Mouse (Mus musculus) cerebellum, adult 11-12 months (tissue): ENCODE data around the gene Osbpl5.
"Not testable (repeated sequence)": the region's sequence is repeated elsewhere in the genome, so short reads cannot be mapped to it uniquely, and the experiment has no call there.

Experiments
- DNase-seq: peaks from one replicate; pipeline ENCODE4 v3.0.0; 2022

Gene Osbpl5

DNA sequence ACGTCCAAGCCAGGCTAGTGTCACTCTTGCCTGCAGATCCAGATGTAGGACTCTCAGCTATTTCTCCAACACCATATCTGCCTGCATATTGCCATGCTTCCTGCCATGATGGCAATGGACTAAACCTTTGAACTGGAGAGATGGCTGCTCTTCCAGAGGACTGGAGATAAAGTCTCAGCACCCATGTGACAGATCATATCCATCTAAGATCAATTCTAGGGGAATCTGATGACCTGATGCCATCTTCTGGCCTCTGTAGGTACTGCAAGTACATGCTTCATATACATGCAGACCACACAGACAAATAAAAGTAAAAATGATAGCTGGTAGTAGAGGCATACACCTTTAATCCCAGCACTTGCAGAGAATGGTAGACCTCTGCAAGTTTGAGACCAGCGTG, 60.6 kb downstream of the Osbpl5 start:
- no peak for DNase-seq

- no peak for DNase-seq
Observed at GRCm38 (mm10) chr7:143694550-143694949, 62.2 kb downstream of the Osbpl5 start.

DNA sequence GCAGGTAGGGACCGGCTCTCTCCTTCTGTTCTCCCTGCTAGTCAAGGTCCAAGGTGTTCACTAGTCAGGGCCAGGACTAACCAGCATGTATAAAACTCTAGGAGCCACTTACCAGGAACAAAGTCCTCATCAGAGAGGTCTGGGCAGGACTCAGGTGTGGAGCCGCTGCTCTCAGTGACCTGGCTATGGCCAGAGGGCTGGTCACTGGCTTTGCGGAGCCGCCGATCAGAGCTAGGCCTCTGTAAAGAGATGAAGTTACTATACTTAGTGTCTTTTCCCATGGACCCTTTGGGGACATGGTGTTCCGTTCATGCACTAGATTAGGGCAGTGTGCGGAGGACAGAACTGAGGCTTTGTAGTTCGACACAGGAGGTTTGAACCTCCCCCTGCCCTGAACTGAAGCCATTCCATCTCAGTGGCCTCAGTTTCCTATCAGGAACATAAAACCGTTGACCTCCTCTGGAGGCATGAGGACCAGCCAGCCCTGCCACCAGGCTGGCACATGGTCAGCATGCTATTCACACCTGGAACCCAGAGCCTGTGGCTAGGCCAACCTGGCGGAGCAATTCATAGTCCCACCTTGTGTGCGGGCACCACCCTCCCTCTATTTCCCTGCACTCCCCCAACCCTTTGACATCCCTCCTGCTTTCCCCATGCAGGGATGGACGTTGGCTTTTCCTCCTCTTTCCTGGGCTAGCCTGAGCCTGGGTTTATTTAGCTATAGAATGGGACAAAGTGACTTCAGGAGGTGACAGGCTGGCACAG, 63.9 kb downstream of the Osbpl5 start:
- no peak for DNase-seq

- DNase-seq: no peak
Observed at GRCm38 (mm10) chr7:143691909-143692308, 64.9 kb downstream of the Osbpl5 start.

GRCm38 (mm10) chr7:143691181-143691580, 65.6 kb downstream of the Osbpl5 start:
- DNase-seq: no peak

- DNase-seq: no peak
Observed at GRCm38 (mm10) chr7:143689946-143690345, 66.8 kb downstream of the Osbpl5 start.

- DNase-seq: no peak
Observed at GRCm38 (mm10) chr7:143689481-143689880, 67.3 kb downstream of the Osbpl5 start.

DNA sequence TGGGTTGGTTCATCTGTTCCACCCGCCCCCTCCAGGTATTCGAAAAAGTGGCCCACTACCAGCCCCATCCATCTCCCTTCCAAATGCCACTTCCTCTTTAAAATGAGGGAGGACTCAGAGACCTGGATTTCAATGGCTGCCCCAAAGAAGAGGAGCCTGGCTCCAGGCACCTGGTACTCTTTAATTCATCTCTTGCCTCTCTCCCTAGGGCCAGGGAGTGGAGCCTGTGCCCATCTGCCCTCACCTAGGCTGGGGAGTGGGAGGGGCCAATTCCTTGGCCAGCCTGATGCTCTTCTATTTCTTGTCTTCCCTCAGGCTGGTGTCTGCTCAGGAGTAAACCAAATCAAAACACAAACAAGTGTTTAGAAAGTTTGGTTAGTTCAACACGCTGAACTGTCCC, 70.1 kb downstream of the Osbpl5 start:
- DNase-seq: not testable (repeated sequence)

DNA sequence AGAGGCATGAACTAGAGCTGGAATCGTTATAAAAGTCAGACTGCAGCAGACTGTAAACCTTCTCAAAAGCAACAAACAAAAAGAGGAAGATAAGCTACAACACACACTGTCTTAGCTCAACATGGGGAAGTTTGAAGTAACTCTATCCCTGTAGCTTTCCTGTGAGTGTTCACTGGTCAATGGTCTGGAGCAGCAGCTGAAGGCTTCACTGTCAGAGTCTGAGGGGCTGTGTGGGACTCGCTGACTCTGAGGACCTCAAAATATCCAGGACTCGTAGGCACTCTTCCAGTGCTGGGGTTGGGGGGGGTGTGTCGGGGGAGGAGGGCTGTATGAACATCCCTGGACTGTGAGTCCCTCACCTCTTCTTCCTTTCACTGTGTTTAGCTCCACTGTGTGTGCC, 70.6 kb downstream of the Osbpl5 start:
- not testable (repeated sequence) for DNase-seq

GRCm38 (mm10) chr7:143685359-143686067, 71.3 kb downstream of the Osbpl5 start, which contains the start of gene Tnfrsf23:
Gene Tnfrsf23, minus strand, starts transcription at chr7:143685872.
- no peak for DNase-seq

DNA sequence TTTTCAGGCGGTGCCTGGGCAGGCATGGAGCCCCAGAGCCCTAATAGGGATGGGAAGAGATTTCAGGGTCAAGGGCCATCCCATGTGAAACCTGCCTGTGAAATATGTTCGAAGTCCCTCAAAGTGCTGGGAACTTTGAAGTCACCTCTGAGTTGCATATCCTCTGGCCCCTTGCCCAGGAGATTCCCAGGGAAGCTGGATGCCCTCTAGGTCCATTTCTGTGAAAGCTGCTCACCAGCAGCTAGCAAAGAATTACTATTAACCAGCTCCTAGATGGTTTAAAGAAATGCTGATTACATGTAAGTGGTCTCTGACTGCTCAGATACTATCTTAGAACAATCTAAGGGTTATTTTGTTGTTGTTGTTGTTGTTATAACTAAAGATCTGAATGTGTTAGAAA, 72.2 kb downstream of the Osbpl5 start:
- not testable (repeated sequence) for DNase-seq

- no peak for DNase-seq
Observed at GRCm38 (mm10) chr7:143681566-143681965, 75.2 kb downstream of the Osbpl5 start.

DNA sequence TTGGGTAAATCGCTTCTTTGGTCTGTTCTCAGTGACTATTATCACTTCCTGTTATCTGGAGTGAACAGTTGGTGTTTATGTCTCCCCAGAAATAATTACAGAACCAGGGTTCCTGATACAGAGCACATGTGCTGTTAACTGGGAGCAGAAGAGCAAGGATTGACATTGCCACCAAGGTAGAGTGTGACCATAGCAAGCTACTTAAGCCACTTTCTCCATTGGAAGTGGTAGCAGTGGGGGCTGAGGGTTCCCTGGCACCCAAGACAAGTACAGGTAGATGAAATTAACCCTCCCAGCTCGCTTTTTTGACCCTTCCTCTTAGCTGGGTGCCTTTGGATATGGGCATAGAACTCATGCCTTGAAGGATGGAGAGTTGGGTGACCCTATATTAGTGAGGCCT, 75.9 kb downstream of the Osbpl5 start:
- DNase-seq: not testable (repeated sequence)

DNA sequence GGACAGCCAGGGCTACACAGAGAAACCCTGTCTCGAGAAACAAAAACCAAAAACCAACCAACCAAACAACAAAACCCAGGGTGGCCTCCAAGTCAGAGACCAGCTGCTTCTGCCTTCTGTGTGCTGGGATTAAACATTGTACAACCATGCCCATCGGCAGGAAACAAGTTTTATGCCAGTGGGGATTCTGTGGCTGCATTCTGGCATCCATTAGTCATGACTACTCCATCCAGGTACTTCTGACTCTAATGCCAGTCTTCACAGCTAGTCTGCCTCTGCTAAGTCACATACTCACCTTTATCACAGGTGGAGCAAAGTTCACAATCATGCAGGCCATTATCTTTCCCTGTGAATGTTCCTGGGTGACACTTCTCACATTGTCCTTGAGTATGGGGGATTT, 77.1 kb downstream of the Osbpl5 start:
- DNase-seq: not testable (repeated sequence)

GRCm38 (mm10) chr7:143666427-143667311, 90.1 kb downstream of the Osbpl5 start:
- no peak for DNase-seq

GRCm38 (mm10) chr7:143663470-143663869, 93.3 kb downstream of the Osbpl5 start:
- DNase-seq: no peak

DNA sequence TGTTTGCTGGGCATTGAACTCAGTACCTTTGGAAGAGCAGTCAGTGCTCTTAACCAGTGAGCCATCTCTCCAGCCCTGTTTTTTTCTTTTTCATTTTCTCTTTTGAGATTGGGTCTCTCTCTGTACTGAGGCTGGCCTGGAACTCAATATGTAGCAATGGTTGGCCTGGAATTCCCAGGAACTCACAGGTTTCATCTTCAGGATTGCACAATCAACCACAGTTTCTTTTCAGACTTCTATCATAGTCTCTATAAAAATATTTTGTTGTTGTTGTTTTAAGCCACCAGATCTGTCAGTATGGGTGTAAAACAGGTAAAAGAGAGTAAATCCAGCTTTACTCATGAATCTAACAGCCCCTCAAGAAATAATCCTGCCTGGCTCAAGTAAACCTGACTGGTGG, 96.0 kb downstream of the Osbpl5 start:
- DNase-seq: no peak

DNA sequence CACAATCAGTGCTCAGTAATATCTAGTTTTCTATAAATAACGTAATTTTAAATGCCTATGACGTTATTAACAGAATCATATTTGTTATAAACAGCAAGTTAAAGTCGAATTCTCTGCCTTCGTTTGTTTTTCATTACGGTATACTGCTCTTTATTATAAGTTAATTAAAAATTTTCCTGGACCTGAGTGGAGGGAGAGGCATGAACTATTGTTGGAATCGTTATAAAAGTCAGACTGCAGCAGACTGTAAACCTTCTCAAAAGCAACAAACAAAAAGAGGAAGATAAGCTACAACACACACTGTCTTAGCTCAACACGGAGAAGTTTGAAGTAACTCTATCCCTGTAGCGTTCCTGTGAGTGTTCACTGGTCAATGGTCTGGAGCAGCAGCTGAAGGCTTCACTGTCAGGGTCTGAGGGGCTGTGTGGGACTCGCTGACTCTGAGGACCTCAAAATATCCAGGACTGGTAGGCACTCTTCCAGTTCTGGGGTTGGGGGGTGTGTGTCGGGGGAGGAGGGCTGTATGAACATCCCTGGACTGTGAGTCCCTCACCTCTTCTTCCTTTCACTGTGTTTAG, 106.9 kb downstream of the Osbpl5 start:
- DNase-seq: not testable (repeated sequence)

DNA sequence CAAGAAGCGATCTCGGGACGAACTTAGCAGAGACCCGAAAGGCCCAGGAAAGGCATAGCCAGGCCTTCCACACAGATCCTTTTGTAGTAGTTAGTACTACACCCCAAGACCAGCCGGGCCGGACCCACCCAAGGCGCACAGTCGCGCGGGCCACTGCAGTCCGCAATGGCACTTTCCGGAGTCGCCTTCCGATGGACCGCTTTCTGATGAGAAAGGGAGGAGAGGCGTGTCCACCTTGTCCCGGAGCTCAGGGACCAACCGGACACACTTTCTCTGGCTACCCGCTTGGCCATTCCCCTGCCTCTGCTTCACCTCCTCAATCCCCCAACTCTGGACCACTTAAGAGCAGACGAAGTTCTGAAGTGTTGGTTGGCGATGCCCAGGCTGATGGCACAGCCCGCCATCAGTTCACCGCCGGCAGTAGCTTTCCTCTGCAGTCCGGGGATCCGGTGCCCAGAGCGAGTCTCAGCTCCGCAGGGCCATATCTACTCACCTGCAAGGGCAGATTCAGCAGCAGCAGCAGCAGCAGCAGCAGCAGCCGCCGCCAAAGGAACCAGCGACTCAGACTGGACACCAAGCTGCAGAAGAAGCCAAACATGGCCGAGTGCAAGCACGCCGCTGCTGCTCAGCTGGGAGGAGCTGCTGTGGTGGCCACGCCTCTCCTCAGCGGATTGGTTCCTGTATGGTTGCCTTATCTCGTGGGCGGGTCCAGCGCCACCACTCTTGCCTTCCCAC, 107.6 kb downstream of the Osbpl5 start, which contains the start of gene Tnfrsf22:
Gene Tnfrsf22 (minus strand): TSS at position 628 of the 735 bp plus-strand sequence.
- peak; percentile 19 for DNase-seq

GRCm38 (mm10) chr7:143643949-143644348, 112.8 kb downstream of the Osbpl5 start:
- DNase-seq: not testable (repeated sequence)
